Mouse (Mus musculus) brain, adult 2 months (tissue): ENCODE measurements around the gene Hecw2.

Experiments used
- DNase-seq: peaks from one replicate; pipeline ENCODE4 v3.0.0; 2011; ENCODE audit warnings: low read depth, low spot score

The Hecw2 gene

DNA sequence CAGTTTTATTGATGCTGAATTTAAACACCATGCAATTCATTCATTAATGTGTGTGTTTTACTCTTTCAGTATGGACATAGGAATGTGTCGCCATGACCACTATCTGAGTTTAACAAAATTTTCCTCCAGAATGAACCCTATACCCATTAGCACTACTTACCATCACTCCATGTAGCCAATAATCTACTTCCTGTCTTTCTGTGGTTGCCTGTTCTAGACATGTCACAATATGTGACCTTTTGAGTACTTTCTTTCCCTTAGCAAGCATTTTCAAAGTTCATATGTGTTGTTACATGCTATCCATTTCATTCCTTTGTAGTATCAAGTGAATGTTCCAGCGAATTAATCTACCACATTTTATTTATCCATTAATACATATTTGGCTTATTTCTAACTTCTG lies 294.6 kb downstream of the Hecw2 start:
- no peak for DNase-seq

- DNase-seq, result peak; percentile 39
Observed at GRCm38 (mm10) chr1:53894299-53894698, 300.7 kb downstream of the Hecw2 start.

DNA sequence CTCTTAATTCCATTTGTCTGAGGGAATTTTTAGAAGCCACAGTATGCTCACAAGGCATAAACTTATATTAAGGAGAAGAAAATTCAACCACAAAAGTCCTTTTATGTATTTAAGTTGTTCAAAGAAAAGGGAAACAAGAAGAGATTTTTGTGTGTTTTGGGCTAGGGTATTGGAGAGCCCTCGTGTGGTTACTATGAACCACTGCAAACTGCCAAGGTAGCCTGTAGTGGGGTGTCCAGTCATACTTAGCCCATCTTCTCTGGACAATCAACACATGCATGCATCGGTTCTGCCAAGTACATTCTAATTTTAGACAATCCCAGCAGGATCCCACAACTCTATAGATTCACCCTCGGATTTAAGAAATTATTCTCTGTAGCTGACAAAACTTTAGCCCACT lies 304.6 kb downstream of the Hecw2 start:
- peak; percentile 27 for DNase-seq

- no peak for DNase-seq
Observed at GRCm38 (mm10) chr1:53889806-53890205, 305.2 kb downstream of the Hecw2 start.

DNA sequence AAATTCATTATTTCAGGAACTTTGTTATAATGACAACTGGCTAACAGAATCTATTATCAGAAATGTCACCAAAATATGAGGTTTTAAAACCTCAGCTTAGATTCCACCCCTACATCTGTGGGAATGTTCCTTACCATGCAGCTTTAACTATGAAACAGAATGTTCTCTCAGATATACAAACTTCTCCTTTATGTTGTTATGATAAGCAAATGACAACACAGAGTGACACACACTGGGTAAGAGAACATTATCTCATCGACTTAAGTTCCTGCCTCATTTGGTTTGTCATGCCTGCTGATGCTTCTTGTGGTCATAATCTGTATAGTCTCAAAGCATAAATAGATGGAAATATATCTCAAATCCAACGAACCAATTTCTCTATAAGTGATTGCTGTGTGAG lies 312.5 kb downstream of the Hecw2 start:
- DNase-seq, result no peak

GRCm38 (mm10) chr1:53875919-53876318 lies 319.0 kb downstream of the Hecw2 start:
- DNase-seq, result peak; percentile 26

DNA sequence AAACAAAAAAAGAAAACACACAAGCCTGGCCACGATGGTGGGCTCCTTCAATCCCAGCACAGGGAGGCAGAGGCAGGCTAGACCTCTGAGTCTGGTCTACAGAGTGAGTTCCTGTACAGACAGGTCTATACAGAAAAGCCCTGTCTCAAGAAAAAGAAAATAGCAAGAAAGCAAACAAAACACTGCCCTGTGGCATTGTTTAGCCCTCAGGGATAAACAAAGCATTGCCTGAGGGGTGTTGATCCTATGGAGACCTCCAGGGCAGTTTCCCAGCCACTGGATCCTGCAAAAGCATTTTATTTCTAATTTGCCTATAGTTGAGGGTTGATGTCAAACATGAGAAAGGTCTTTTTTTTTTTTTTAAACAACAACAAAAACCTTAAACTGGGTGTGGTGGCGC lies 327.7 kb downstream of the Hecw2 start:
- DNase-seq, result no peak

- DNase-seq, result no peak
Observed at GRCm38 (mm10) chr1:53866374-53866902, 328.5 kb downstream of the Hecw2 start.

DNA sequence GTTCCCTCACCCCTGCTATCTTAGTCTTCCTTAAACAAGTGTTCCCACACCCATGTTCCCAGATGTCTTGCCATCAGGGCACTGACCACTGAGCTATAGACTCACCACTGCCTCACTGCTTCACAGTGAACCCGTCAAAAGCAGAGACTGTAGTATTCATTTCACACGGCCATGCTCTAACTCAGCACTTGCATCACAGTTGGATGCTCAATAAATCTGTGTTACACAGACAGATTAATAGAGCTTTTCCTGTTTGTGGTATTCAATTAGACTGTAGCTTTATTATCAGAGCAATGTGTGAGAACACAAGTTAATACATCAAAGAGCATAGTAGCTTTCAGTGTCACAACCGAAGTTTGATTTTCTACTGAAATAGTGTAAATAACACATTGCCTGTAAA lies 330.9 kb downstream of the Hecw2 start:
- no peak for DNase-seq

- no peak for DNase-seq
Observed at GRCm38 (mm10) chr1:53860611-53861010, 334.4 kb downstream of the Hecw2 start.

DNA sequence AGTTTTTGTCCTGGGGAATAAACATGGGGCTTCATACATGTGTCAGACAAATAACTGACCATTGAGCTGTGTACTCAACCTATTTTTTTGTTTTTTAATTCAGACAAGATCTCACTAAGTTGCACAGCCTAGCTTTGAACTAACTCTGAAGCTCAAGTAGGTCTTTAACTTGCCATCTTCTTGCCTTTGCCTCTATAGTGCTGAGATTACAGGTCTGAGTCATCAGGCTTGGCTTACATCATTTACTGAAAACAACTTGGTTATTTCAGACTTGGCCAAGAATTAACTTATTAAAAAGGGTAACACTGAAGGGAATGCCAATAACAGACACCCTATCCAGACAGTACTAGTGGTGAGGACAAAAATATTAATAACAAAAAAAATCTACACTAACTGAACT lies 335.8 kb downstream of the Hecw2 start:
- DNase-seq, result no peak

DNA sequence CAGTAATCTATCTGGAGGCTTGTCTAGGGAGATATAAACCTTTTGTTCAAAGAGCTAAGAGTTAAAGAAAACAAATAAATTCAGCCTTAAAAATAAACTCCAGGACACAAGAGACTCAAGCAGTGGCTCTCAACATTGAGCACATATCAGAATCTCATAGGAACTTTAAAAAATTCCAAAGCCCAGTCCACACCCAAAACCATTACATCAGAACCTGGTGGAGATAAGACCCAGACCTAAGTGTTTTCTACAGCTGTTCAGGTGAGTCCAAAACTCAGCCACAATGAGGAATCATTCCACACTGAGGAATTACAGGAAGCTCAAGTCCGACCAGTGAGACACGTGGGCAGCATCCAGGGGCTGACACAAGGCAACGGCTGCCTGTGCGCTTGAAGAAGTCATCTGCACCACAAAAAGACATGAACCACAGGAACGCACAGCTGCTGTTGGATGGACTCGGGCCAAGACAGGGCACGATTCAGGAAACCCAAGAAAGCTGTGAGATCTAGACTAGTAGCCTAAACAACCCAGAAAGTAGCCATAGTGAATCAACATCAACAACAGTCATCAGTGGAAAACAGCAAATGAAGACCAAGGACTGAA lies 338.4 kb downstream of the Hecw2 start:
- peak; percentile 30 for DNase-seq

- DNase-seq, result no peak
Observed at GRCm38 (mm10) chr1:53855732-53856131, 339.2 kb downstream of the Hecw2 start.

DNA sequence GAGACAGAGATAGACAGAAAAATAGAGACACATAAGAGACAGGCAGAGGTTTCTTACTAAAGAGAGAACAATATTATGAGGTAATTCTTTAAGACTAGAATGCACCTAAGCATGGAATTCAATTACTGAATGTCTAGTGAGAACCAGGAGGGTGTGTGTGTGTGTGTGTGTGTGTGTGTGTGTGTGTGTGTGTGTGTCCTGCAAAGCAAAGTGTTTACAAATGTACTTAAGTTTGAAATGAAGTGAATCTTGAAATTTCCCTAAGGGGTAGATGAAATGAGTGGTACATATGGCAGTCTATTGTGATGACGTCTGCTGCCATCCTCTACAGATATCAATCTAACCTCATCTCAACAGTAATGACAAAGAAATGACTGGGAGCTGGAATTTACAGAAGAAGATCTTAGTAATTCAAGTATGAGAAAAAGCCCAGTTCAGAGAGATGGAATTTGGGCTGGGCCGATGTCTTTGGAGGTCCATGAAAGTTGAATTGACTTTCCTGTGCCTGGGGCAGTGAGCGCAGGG lies 342.8 kb downstream of the Hecw2 start:
- DNase-seq, result no peak

GRCm38 (mm10) chr1:53851334-53851733 lies 343.6 kb downstream of the Hecw2 start:
- DNase-seq, result peak; percentile 39

- peak; percentile 30 for DNase-seq
Observed at GRCm38 (mm10) chr1:53850891-53851290, 344.1 kb downstream of the Hecw2 start.

GRCm38 (mm10) chr1:53846665-53847237 lies 348.2 kb downstream of the Hecw2 start:
- DNase-seq, result no peak

- peak; percentile 40 for DNase-seq
Observed at GRCm38 (mm10) chr1:53845854-53846253, 349.1 kb downstream of the Hecw2 start.

GRCm38 (mm10) chr1:53844914-53845612 lies 349.9 kb downstream of the Hecw2 start:
- no peak for DNase-seq

GRCm38 (mm10) chr1:53844122-53844913 lies 350.6 kb downstream of the Hecw2 start:
- DNase-seq, result no peak

DNA sequence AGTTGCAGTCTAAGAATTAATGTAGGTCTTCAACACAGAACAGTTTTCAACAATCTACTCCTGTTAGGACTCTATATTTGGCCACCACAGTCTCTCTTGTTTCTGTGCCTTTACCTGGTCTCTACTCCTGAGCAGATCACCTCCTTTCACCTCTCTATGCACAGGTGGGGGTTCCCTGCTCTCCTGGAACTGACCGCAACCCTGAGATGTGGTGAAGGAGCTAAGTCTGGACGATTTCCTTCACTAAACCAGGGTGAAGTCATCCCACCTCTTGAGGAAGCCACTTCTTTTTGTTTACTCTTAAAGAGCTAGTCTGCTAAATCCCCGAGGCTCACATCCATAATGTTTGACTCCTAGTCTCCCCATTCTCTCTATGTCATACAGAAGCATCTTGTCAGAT lies 351.9 kb downstream of the Hecw2 start:
- DNase-seq, result no peak

GRCm38 (mm10) chr1:53841080-53841479 lies 353.9 kb downstream of the Hecw2 start:
- no peak for DNase-seq
